Mouse (Mus musculus): ENCODE data around the gene Inpp5k. TPM values are rescaled to one million over a fixed set of nuclear protein-coding genes. Genes with fewer than 3 reads are reported as not detected.
"Not testable (repeated sequence)": the region's sequence is repeated elsewhere in the genome, so short reads cannot be mapped to it uniquely, and the experiment has no call there.

The Inpp5k gene
- polyA plus RNA-seq, 2 experiments from 2014 or later, result 123 to 160 TPM

DNA sequence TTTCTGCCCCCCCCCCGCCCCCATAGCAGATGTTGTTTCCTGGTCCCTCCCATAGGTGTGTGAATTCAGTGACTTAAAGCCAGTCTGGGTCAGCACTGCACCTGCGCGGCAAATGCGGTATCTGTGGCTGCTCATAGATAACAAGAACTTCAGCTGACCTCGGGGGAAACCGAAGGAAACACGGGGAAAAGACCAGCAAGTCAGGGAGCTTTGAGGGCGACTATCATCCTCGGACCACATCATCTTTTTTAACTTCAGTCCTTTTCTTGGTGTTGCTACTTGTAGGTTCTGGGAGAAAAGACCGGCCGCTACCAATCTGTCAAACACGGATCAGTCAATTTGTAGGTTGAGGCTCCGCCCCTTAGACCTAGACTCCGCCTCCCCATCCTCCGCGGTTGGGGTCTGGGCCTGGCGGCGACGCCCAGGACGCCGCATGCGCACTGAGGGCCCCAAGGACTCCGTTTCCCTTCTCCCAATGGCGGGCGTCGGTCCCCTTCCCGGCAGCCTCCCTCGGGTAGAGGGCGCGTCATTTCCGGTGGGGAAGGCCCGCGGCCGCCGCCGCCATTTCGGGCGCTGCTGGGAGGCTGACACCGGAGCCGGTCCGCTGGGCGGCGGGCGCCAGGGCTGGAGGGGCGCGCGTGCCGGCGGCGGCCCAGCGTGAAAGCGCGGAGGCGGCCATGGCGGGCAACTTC, 48.1 kb downstream of the Inpp5k start, which contains the start of gene Crk:
Crk (plus strand) TSS at position 513 of the 692 bp plus-strand sequence.
- ATAC-seq, result peak; percentile 90

DNA sequence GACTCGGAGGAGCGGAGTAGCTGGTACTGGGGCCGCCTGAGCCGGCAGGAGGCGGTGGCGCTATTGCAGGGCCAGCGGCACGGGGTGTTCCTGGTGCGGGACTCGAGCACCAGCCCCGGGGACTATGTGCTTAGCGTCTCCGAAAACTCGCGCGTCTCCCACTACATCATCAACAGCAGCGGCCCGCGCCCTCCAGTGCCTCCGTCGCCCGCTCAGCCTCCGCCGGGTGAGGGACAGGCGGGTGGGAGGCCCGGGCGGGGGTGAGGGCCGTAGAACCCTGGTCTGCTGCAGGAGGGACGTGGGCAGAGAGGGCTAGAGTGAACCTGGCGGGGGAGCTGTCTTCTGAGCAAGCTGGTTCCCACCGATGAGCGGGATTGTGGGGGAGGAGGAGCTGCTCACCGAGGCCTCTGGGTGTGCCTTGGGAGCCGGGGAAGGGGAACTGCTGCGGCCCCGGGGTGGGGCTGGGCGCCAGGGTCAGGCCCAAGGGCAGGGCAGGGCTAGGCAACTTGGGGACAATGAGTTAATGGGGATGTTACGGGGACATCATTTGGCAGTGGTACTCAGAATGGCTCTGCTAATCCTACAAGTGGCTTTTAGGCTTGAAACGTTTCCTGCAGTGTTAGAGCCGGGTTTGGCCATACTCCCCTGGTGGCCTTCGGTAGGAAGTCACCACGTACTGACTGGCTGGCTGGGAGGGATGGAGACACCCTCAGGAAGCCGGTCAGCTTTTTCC, 48.8 kb downstream of the Inpp5k start:
- peak; percentile 32 for ATAC-seq

DNA sequence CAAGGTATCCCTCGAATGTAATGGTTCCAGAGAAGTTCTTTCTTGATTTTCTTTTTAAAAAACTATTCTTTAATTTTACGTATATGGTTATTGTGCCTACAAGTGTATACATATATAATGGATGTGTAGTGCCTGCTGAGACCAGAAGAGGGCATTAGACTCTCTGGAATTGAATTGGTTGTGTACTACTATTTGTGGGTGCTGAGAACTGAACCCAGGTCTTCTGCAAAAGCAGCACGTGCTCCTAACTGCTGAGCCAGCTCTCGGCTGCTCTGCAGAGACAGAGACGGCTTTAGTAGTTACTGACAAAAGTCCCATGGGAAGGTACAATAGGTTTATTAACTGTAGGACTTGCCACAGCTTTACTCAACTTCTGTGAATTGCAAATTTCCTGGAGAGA, 53.7 kb downstream of the Inpp5k start:
- ATAC-seq, result no peak

DNA sequence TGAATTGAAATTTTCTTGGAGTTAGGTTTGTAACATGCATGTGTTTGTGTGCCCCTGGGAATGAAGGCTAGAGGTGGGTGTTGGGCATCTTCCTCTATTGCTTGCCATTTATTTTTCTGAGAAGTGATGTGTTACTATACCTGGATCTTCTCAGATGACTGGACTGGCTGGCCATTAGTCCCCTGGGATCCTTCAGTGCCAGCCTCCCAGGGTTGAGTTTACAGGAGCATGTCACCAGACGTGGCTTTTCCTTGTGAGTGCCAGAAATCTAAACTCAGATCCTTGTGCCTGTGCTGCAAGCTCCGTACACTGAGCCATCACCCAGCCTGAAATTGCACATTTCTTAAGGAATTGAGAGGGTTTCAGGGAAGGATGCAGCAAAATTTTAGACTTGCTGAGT, 54.2 kb downstream of the Inpp5k start:
- no peak for ATAC-seq

DNA sequence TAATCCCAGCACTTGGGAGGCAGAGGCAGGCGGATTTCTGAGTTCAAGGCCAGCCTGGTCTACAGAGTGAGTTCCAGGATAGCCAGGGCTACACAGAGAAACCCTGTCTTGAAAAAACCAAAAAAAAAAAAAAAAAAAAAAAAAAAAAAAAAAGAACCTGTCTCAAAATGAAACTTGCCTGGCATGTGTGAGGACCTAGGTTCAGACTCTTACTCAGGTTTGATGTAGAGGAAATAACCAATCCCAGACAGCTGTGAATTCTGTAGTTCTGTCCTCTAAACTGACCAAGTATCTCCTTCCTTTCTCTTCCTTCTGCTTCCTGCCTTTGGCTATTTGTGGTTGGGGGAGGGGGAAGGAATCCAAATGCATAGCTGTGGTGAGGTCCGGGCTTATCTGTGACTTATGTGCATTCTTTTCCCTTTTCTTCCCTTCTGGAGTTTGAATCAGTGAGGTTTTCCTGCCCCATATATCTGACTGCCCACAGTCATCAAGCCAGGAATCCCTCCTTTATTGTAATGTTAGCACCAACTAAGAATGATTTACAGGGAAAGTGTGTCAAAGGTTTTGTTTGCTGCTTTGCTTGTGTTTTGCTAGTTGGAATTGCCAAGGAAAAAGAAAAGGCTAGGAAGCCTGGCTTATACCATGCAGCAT, 56.7 kb downstream of the Inpp5k start:
- no peak for ATAC-seq

DNA sequence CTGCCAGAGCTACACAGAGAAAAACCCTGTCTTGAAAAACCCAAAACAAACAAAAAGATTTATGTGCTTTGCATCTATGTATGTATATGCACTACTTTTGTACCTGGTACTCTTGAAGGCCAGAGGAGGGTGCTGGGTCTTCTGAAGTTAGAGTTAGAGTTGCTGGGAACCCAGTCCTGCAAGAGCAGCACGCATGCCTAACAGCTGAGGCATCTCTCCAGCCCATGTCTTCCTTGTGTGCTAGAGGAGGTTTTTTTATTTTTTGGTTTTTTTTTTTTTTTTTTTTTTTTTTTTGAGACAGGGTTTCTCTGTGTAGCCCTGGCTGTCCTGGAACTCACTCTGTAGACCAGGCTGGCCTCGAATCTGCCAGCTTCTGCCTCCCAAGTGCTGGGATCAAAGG, 57.3 kb downstream of the Inpp5k start:
- no peak for ATAC-seq

DNA sequence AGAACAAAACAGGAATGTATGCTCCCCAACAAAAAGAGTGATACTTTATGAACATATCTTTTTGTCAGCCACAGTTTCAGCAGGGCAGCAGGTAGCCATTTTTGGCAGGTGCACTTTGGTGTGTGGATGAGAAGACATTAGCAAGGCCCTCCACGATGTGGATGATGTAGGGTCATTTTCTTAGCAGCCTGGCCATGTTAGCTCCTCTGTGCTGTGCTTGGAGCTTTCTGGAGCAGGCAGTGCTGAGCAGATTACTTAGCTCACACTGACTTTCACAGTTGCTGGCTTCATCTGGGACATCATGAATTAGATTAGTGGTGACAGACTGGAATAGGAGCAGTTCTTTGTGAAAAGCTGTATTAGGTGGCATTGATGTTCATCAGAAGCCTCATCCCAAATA, 59.2 kb downstream of the Inpp5k start:
- ATAC-seq, result no peak

DNA sequence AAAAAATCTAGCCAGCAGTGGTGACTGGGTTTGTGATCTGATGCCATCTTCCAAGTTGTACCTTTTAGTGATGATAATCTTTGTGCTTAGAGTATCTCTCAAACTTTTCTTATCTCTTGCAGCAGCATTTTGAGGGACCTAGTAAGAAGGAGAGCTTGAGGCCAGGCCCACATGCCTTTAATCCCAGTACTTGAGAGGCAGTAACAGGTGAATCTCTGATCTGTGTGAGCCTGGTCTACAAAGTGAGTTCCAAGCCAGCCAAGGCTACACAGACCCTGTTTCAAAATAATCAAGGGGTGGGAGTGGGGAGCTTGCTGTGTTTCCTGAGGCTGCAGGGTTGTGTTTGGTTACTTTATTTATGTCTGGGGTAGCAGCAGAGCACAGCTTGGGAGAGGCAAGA, 60.3 kb downstream of the Inpp5k start:
- no peak for ATAC-seq

DNA sequence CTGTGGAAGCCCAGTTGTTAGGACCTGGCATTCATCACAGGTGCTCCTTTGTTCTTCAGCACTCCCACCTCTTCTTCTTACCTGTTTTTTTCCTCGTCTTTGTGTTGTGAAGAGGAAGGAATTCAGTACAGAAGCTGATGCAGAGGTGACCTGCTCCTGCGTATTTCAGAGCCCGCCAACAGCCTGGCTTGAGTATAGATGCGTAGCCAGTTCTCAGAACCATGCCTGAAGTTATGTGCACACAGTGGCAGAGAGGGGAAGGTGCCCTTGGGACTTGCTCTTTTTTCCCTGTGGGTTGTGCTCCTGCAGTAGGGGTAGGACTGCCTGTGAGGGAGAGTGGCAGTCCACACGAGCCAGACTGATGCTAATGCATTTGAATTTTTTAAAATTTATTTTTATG, 62.8 kb downstream of the Inpp5k start:
- ATAC-seq, result no peak

DNA sequence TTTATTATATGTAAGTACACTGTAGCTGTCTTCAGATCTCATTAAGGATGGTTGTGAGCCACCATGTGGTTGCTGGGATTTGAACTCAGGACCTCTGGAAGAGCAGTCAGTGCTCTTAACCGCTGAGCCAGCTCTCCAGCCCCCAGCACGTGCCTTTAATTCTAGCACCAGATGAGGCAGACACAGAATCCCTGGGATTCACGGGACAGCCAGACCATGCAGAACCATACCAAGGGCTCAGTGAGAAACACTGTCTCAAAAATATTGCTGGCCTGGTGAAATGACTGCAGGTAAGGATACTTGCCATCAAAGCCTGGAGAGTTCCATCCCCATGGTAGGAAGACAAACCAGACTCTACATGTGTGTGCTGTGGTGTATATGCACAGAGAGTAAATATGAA, 66.7 kb downstream of the Inpp5k start:
- not testable (repeated sequence) for ATAC-seq

Other genes starting within 250 kb of the Inpp5k start
- 1 to 10 TPM; 3.4 to 6.9 TPM for gene Serpinf1, start 208.3 kb upstream of the Inpp5k start, polyA plus RNA-seq (2017; shearing (Covaris generic))
- under 1 TPM in 1 of 2 experiments, not detected in 1; 0.32 TPM for gene Serpinf2, start 191.4 kb upstream of the Inpp5k start, polyA plus RNA-seq (2017; shearing (Covaris generic))
- 1 to 10 TPM; 6.3 to 9.9 TPM for gene Wdr81, start 176.3 kb upstream of the Inpp5k start, polyA plus RNA-seq (2017; shearing (Covaris generic))
- 1 to 10 TPM; 8.8 to 9.0 TPM for gene Tlcd2, start 169.3 kb upstream of the Inpp5k start, polyA plus RNA-seq (2017; shearing (Covaris generic))
- gene Prpf8, start 144.2 kb upstream of the Inpp5k start, polyA plus RNA-seq (2017; shearing (Covaris generic)), result 10 to 100 TPM; 37.0 to 42.3 TPM
- gene Rilp, start 120.9 kb upstream of the Inpp5k start, polyA plus RNA-seq (2017; shearing (Covaris generic)), result under 1 TPM in 1 of 2 experiments, not detected in 1; 0.56 TPM
- gene Scarf1, start 117.4 kb upstream of the Inpp5k start, polyA plus RNA-seq (2017; shearing (Covaris generic)), result under 1 TPM; 0.85 to 0.91 TPM
- gene Slc43a2, start 99.3 kb upstream of the Inpp5k start, polyA plus RNA-seq (2017; shearing (Covaris generic)), result 10 to 100 TPM; 17.3 to 27.2 TPM
- 10 to 100 TPM; 22.1 to 42.5 TPM for gene Pitpna, start 42.9 kb upstream of the Inpp5k start, polyA plus RNA-seq (2017; shearing (Covaris generic))
- 10 to 100 TPM; 16.2 to 30.4 TPM for gene Myo1c, start 19.5 kb downstream of the Inpp5k start, polyA plus RNA-seq (2017; shearing (Covaris generic))
- 10 to 100 TPM; 10.4 to 15.3 TPM for gene Crk, start 48.3 kb downstream of the Inpp5k start, polyA plus RNA-seq (2017; shearing (Covaris generic))
- gene Ywhae, start 101.9 kb downstream of the Inpp5k start, polyA plus RNA-seq (2017; shearing (Covaris generic)), result 100 to 1,000 TPM; 395 to 413 TPM
- not detected for gene Doc2b, start 165.1 kb downstream of the Inpp5k start, polyA plus RNA-seq (2017; shearing (Covaris generic))